Mouse (Mus musculus) liver, embryonic 16.5 days (tissue): Measurements from ENCODE around the gene Rpl23a. TPM values are rescaled to one million over a fixed set of nuclear protein-coding genes. Genes with fewer than 3 reads are reported as not detected.
"Not testable (repeated sequence)": the region's sequence is repeated elsewhere in the genome, so short reads cannot be mapped to it uniquely, and the experiment has no call there.

ENCODE experiments used
- ATAC-seq: fragments of 200-750 bp; cut with Nextera tagmentation; 2 replicates; pipeline ENCODE4 v1.8.0; 2017; ENCODE audit warnings: low read depth, mild to moderate bottlenecking, moderate number of reproducible peaks, moderate library complexity
- H3K27ac ChIP-seq: fragments of 300-500 bp; sonication (generic); 2 replicates; pipeline ENCODE4 v1.5.1; 2014; ENCODE audit warnings: mild to moderate bottlenecking, low read length
- H3K27me3 ChIP-seq: fragments of 300-500 bp; sonication (generic); 2 replicates; pipeline ENCODE4 v1.6.1; 2014; ENCODE audit warnings: low read depth, low read length, mixed read lengths; ENCODE audit not compliant: control insufficient read depth, insufficient read depth
- H3K36me3 ChIP-seq: fragments of 300-500 bp; sonication (generic); 2 replicates; pipeline ENCODE4 v1.6.1; 2014; ENCODE audit warnings: mild to moderate bottlenecking; ENCODE audit not compliant: control insufficient read depth, insufficient read depth
- H3K4me1 ChIP-seq: fragments of 300-500 bp; sonication (generic); 2 replicates; pipeline ENCODE4 v1.6.1; 2014; ENCODE audit warnings: low read depth, low read length, mixed read lengths; ENCODE audit not compliant: control insufficient read depth
- H3K4me2 ChIP-seq: fragments of 300-500 bp; sonication (generic); 2 replicates; pipeline ENCODE4 v1.6.1; 2014; ENCODE audit warnings: low read depth, low read length, mixed read lengths
- H3K4me3 ChIP-seq: fragments of 300-500 bp; sonication (generic); 2 replicates; pipeline ENCODE4 v1.5.1; 2014; ENCODE audit warnings: low read depth, mild to moderate bottlenecking, low read length
- H3K9ac ChIP-seq: fragments of 300-500 bp; sonication (generic); 2 replicates; pipeline ENCODE4 v1.6.1; 2014; ENCODE audit warnings: low read depth, low read length
- H3K9me3 ChIP-seq: fragments of 300-500 bp; sonication (generic); replicated peaks from 2 replicates; pipeline ENCODE4 v1.6.1; 2016; ENCODE audit warnings: low read length; ENCODE audit not compliant: control insufficient read depth
- WGBS: fragments of 180-500 bp; shearing (Covaris S2); extraction: QIAGEN DNeasy Blood & Tissue Kit; methylation state at CpG from one replicate; pipeline ENCODE4 v1.1.7; 2014; ENCODE audit not compliant: insufficient replicate concordance; 5-methylcytosine and 5-hydroxymethylcytosine counted together
- polyA plus RNA-seq: library from polyadenylated mRNA; unstranded; fragments of >200 nt; fragmentation: Nextera tagmentation; extraction: Ambion mirVana; gene quantifications from 2 replicates; pipeline ENCODE4 v1.2.1, GENCODE M21; 2015

Rpl23a gene
- polyA plus RNA-seq, 1 experiment from 2014 or later = 609 TPM

- H3K4me3 ChIP-seq = no peak overlapping the region
- WGBS = 75% methylated on average over 6 of the region's 6 CpGs
- H3K27me3 ChIP-seq = no peaks in the 10 kb centered on the region
- no peak overlapping the region for H3K9ac ChIP-seq
- H3K27ac ChIP-seq = no peak overlapping the region
- peaks cover 3% of the 10 kb centered on the region for H3K36me3 ChIP-seq
- H3K9me3 ChIP-seq = no peaks in the 10 kb centered on the region
- ATAC-seq = no peak
- H3K4me1 ChIP-seq = no peaks in the 10 kb centered on the region
- no peak overlapping the region for H3K4me2 ChIP-seq
Observed at GRCm38 (mm10) chr11:78146707-78147543, 36.5 kb downstream of the Rpl23a start.

GRCm38 (mm10) chr11:78146168-78146567, 37.2 kb downstream of the Rpl23a start:
- H3K9ac ChIP-seq = no peak overlapping the region
- H3K27ac ChIP-seq = no peak overlapping the region
- no peak for ATAC-seq

GRCm38 (mm10) chr11:78143520-78143919, 39.9 kb downstream of the Rpl23a start:
- WGBS = 84% methylated on average over 2 of the region's 2 CpGs
- Histone ChIP-seq H3K27me3 (no peaks in the 10 kb centered on the region), H3K4me3 (no peak overlapping the region), H3K27ac (no peak overlapping the region), H3K9me3 (no peaks in the 10 kb centered on the region), H3K9ac (no peak overlapping the region), H3K36me3 (no peaks in the 10 kb centered on the region), H3K4me2 (no peak overlapping the region), H3K4me1 (peaks cover 18% of the 10 kb centered on the region)
- no peak for ATAC-seq

More at GRCm38 (mm10) chr11:78146168-78146567, 37.2 kb downstream of the Rpl23a start:
- no peaks in the 10 kb centered on the region for H3K27me3 ChIP-seq
- H3K9me3 ChIP-seq = no peaks in the 10 kb centered on the region
- H3K36me3 ChIP-seq = peaks cover 1% of the 10 kb centered on the region
- peaks cover 5% of the 10 kb centered on the region for H3K4me1 ChIP-seq
- 71% methylated on average over 5 of the region's 5 CpGs for WGBS
- no peak overlapping the region for H3K4me2 ChIP-seq
- no peak overlapping the region for H3K4me3 ChIP-seq

- WGBS = 29% methylated on average over 5 of the region's 5 CpGs
- no peak overlapping the region for H3K27ac ChIP-seq
- H3K4me2 ChIP-seq = no peak overlapping the region
- H3K4me1 ChIP-seq = peaks cover 21% of the 10 kb centered on the region
- no peak overlapping the region for H3K4me3 ChIP-seq
- ATAC-seq = 0 out of 2 replicates have a peak, but pooled peaks have one; percentile 27
- no peaks in the 10 kb centered on the region for H3K27me3 ChIP-seq
- no peak overlapping the region for H3K9ac ChIP-seq
- H3K9me3 ChIP-seq = no peaks in the 10 kb centered on the region
- H3K36me3 ChIP-seq = no peaks in the 10 kb centered on the region
Observed at GRCm38 (mm10) chr11:78140665-78141064, 42.7 kb downstream of the Rpl23a start.

- H3K36me3 ChIP-seq = no peaks in the 10 kb centered on the region
- H3K9ac ChIP-seq = no peak overlapping the region
- ATAC-seq = no peak
- H3K27ac ChIP-seq = peak overlapping the region; percentile 0; the same call in 1 of the 2 replicates
- H3K4me2 ChIP-seq = no peak overlapping the region
- H3K4me3 ChIP-seq = no peak overlapping the region
- H3K4me1 ChIP-seq = peaks cover 39% of the 10 kb centered on the region
- no peaks in the 10 kb centered on the region for H3K9me3 ChIP-seq
- WGBS = 66% methylated on average over 3 of the region's 3 CpGs
- no peaks in the 10 kb centered on the region for H3K27me3 ChIP-seq
Observed at GRCm38 (mm10) chr11:78138023-78138422, 45.4 kb downstream of the Rpl23a start.

GRCm38 (mm10) chr11:78137584-78137983, 45.8 kb downstream of the Rpl23a start:
- peak overlapping the region; percentile 0; the same call in 1 of the 2 replicates for H3K27ac ChIP-seq
- H3K4me1 ChIP-seq = peaks cover 42% of the 10 kb centered on the region
- H3K9me3 ChIP-seq = no peaks in the 10 kb centered on the region
- peak; percentile 49; the same call in 1 of the 2 replicates for ATAC-seq
- WGBS = 67% methylated on average over 4 of the region's 4 CpGs
- no peak overlapping the region for H3K4me2 ChIP-seq
- H3K27me3 ChIP-seq = no peaks in the 10 kb centered on the region
- H3K36me3 ChIP-seq = no peaks in the 10 kb centered on the region
- no peak overlapping the region for H3K4me3 ChIP-seq
- H3K9ac ChIP-seq = no peak overlapping the region

GRCm38 (mm10) chr11:78136132-78136531, 47.3 kb downstream of the Rpl23a start:
- WGBS = 20% methylated on average over 1 of the region's 1 CpGs
- no peak for ATAC-seq
- H3K27ac ChIP-seq = no peak overlapping the region
- H3K9me3 ChIP-seq = no peaks in the 10 kb centered on the region
- peaks cover 36% of the 10 kb centered on the region for H3K4me1 ChIP-seq
- no peaks in the 10 kb centered on the region for H3K27me3 ChIP-seq
- H3K36me3 ChIP-seq = no peaks in the 10 kb centered on the region
- H3K9ac ChIP-seq = no peak overlapping the region
- H3K4me3 ChIP-seq = no peak overlapping the region
- no peak overlapping the region for H3K4me2 ChIP-seq

- peaks cover 29% of the 10 kb centered on the region for H3K4me1 ChIP-seq
- peak; percentile 77; the same call in 1 of the 2 replicates for ATAC-seq
- 64% methylated on average over 7 of the region's 7 CpGs for WGBS
Observed at GRCm38 (mm10) chr11:78135314-78135713, 48.1 kb downstream of the Rpl23a start.

GRCm38 (mm10) chr11:78134344-78134743, 49.0 kb downstream of the Rpl23a start:
- no peak overlapping the region for H3K27ac ChIP-seq
- H3K9me3 ChIP-seq = no peaks in the 10 kb centered on the region
- 59% methylated on average over 3 of the region's 3 CpGs for WGBS

More at GRCm38 (mm10) chr11:78135314-78135713, 48.1 kb downstream of the Rpl23a start:
- H3K36me3 ChIP-seq, H3K9ac ChIP-seq, H3K27ac ChIP-seq, H3K27me3 ChIP-seq, H3K9me3 ChIP-seq, H3K4me2 ChIP-seq, H3K4me3 ChIP-seq: not testable (repeated sequence)

More at GRCm38 (mm10) chr11:78134344-78134743, 49.0 kb downstream of the Rpl23a start:
- H3K4me1 ChIP-seq = peaks cover 27% of the 10 kb centered on the region
- no peak overlapping the region for H3K4me3 ChIP-seq
- no peak for ATAC-seq
- no peak overlapping the region for H3K9ac ChIP-seq
- no peak overlapping the region for H3K4me2 ChIP-seq
- H3K27me3 ChIP-seq = no peaks in the 10 kb centered on the region
- no peaks in the 10 kb centered on the region for H3K36me3 ChIP-seq
